Mouse (Mus musculus) left cerebral cortex, adult 18-20 months (tissue): Measurements from ENCODE around the gene Mtap. TPM values are rescaled to one million over a fixed set of nuclear protein-coding genes. Genes with fewer than 3 reads are reported as not detected.

Source experiments
- DNase-seq, 2 experiments: peaks; one replicate each; pipeline ENCODE4 v3.0.0; 2021 to 2022; ENCODE audit warnings: low spot score in 2 of 2, mixed read lengths in 1 of 2
- total RNA-seq, 2 experiments: library from RNA; stranded (reverse); gene quantifications; 2 replicates each; pipeline ENCODE4 v1.2.3; 2021

Mtap gene
- total RNA-seq, 2 experiments from 2014 or later, result 10.9 to 11.3 TPM

DNA sequence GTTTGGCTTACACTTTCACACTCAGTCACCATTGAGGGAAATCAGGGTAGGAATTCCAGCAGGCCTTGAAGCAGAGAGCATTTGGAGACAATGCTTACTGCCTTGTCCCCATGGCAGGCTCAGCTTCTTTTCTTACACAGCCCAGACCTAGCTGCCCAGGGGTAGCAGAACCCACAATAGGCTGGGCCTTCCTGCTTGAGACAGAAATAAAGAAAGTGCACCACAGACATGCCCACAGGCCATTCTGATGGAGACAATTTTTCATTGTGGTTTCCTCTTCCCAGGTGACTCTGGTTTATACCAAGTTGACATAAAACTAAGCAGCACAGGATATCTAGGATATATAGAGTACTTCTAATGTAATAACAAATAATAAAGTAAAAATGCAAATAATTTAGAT is 72.4 kb downstream of the Mtap start:
- no peak for DNase-seq

DNA sequence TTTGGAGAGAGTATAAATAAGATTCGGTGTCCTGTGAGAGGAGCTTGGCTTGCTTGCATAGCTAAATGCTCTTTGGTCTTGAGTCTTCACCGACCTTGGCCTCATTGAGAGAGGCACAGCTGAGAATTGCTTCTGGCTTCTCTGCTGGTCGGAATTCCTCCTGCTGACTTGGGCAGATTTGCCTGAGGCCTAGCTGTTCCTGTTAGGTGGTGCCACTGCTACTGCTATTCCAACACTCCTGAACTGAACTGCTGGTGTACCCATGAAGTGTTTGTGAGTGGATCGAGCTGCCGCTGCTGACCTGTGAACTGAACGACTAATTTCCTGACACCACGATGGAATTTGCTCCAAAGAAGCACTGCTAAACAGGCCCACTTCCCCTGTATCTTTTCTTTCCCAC is 73.4 kb downstream of the Mtap start:
- DNase-seq, result no peak

DNA sequence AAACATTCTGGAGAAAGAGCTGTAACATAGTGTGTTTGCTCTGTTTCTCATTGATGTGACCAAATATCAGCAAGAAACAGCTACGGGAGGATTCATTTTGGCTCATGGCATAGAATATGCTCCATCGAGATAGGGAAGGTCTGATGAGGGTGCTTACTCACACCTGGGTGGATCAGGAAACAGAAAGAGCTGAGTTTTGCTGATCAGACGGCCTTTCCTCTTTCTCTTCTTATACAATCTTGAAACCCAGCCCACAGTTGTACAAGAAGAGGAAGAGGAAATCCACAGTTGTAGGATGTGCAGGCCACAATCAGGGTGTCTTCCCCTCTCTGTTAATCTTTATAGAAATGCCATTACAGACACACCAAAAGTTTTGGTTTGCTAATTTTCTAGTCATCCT is 75.3 kb downstream of the Mtap start:
- DNase-seq, result no peak

Other genes with a start within 250 kb of the Mtap start
- gene Cdkn2a, start 157.5 kb downstream of the Mtap start, total RNA-seq, result 1 to 10 TPM in 1 of 2 experiments, not detected in 1; 1.2 TPM
- gene Cdkn2b, start 173.9 kb downstream of the Mtap start, total RNA-seq, result 1 to 10 TPM; 1.2 to 1.6 TPM